Mouse (Mus musculus) lung, postnatal 0 days (tissue): ENCODE results near the gene Pole3. TPM values are rescaled to one million over a fixed set of nuclear protein-coding genes. Genes with fewer than 3 reads are reported as not detected.

Source experiments
- ATAC-seq: fragments of 200-750 bp; cut with Nextera tagmentation; 2 replicates; pipeline ENCODE4 v1.8.0; 2017; ENCODE audit warnings: moderate library complexity
- DNase-seq: peaks from one replicate; pipeline ENCODE4 v3.0.0-alpha.2; 2016; ENCODE audit warnings: low spot score
- H3K27ac ChIP-seq: fragments of 300-500 bp; sonication (generic); 2 replicates; pipeline ENCODE4 v1.5.1; 2014; ENCODE audit warnings: antibody characterized with exemption, mild to moderate bottlenecking, low read length, mixed read lengths
- H3K27me3 ChIP-seq: fragments of 300-500 bp; sonication (generic); replicated peaks from 2 replicates; pipeline ENCODE4 v1.6.1; 2014; ENCODE audit warnings: low read length, mixed read lengths; ENCODE audit not compliant: insufficient read depth
- H3K36me3 ChIP-seq: fragments of 300-500 bp; sonication (generic); 2 replicates; pipeline ENCODE4 v1.6.1; 2014; ENCODE audit warnings: low read length, mixed read lengths; ENCODE audit not compliant: insufficient read depth
- H3K4me1 ChIP-seq: fragments of 300-500 bp; sonication (generic); 2 replicates; pipeline ENCODE4 v1.6.1; 2014; ENCODE audit warnings: antibody characterized with exemption, low read depth, low read length, mixed read lengths; ENCODE audit not compliant: insufficient read depth
- H3K4me2 ChIP-seq: fragments of 300-500 bp; sonication (generic); replicated peaks from 2 replicates; pipeline ENCODE4 v1.6.1; 2014; ENCODE audit warnings: low read depth, mild to moderate bottlenecking, low read length, moderate library complexity, mixed read lengths
- H3K4me3 ChIP-seq: fragments of 300-500 bp; sonication (generic); 2 replicates; pipeline ENCODE4 v1.5.1; 2014; ENCODE audit warnings: low read depth, low read length
- H3K9ac ChIP-seq: fragments of 300-500 bp; sonication (generic); replicated peaks from 2 replicates; pipeline ENCODE4 v1.6.1; 2014; ENCODE audit warnings: low read depth, mild to moderate bottlenecking
- H3K9me3 ChIP-seq: fragments of 300-500 bp; sonication (generic); 2 replicates; pipeline ENCODE4 v1.6.1; 2016; ENCODE audit warnings: low read length, mixed read lengths
- CTCF ChIP-seq: IDR thresholded peaks from 2 replicates; pipeline ENCODE4 v1.5.1; 2016; ENCODE audit warnings: antibody characterized with exemption, mild to moderate bottlenecking
- EP300 ChIP-seq: IDR thresholded peaks from 2 replicates; pipeline ENCODE4 v1.6.1; 2016; ENCODE audit warnings: antibody characterized with exemption, mild to moderate bottlenecking, control low read depth
- WGBS: fragments of 180-500 bp; shearing (Covaris S2); extraction: QIAGEN DNeasy Blood & Tissue Kit; methylation state at CpG from one replicate; pipeline ENCODE4 v1.1.7; 2014; 5-methylcytosine and 5-hydroxymethylcytosine counted together
- polyA plus RNA-seq: library from polyadenylated mRNA; unstranded; fragments of >200 nt; fragmentation: Nextera tagmentation; extraction: Ambion mirVana; gene quantifications from 2 replicates; pipeline ENCODE4 v1.2.1, GENCODE M21; 2015

Gene Pole3
- polyA plus RNA-seq, 1 experiment from 2014 or later, result 35.6 TPM

- Histone ChIP-seq H3K4me1 (peaks cover 8% of the 10 kb centered on the region; the same call in 1 of the 2 replicates), H3K9ac (peak overlapping the region; percentile 52), H3K27me3 (no peaks in the 10 kb centered on the region), H3K27ac (peak overlapping the region; percentile 81), H3K9me3 (no peaks in the 10 kb centered on the region), H3K4me3 (peak overlapping the region; percentile 61), H3K4me2 (peak overlapping the region; percentile 84), H3K36me3 (no peaks in the 10 kb centered on the region)
- ATAC-seq (peak; percentile 94), DNase-seq (peak; percentile 94)
- TF ChIP-seq EP300 (no peak), CTCF (no peak)
- under 1% methylated on average over 37 of the region's 38 CpGs for WGBS
Measured at GRCm38 (mm10) chr4:62501964-62502732, 22.7 kb downstream of the Pole3 start.

GRCm38 (mm10) chr4:62501534-62501933, 23.3 kb downstream of the Pole3 start:
- Histone ChIP-seq H3K36me3 (no peaks in the 10 kb centered on the region), H3K27ac (peak overlapping the region; percentile 81), H3K4me2 (peak overlapping the region; percentile 84), H3K9me3 (no peaks in the 10 kb centered on the region), H3K9ac (peak overlapping the region; percentile 52), H3K27me3 (no peaks in the 10 kb centered on the region), H3K4me1 (peaks cover 8% of the 10 kb centered on the region; the same call in 1 of the 2 replicates), H3K4me3 (peak overlapping the region; percentile 61)
- peak; percentile 70 for DNase-seq
- TF ChIP-seq EP300, result no peak
- TF ChIP-seq CTCF, result no peak
- ATAC-seq, result peak; percentile 19; the same call in 1 of the 2 replicates
- 1% methylated on average over 7 of the region's 7 CpGs for WGBS

- H3K9me3 ChIP-seq, result no peaks in the 10 kb centered on the region
- 71% methylated on average over 4 of the region's 4 CpGs for WGBS
- ATAC-seq, result no peak
- no peaks in the 10 kb centered on the region for H3K36me3 ChIP-seq
- H3K4me2 ChIP-seq, result no peak overlapping the region
- no peak overlapping the region for H3K27ac ChIP-seq
- H3K4me3 ChIP-seq, result no peak overlapping the region
- no peaks in the 10 kb centered on the region for H3K27me3 ChIP-seq
- peaks cover 8% of the 10 kb centered on the region; the same call in 1 of the 2 replicates for H3K4me1 ChIP-seq
- TF ChIP-seq CTCF (no peak), EP300 (no peak)
- no peak overlapping the region for H3K9ac ChIP-seq
- DNase-seq, result no peak
Measured at GRCm38 (mm10) chr4:62500799-62501198, 24.1 kb downstream of the Pole3 start.

GRCm38 (mm10) chr4:62496815-62497214, 28.1 kb downstream of the Pole3 start:
- peak; percentile 88 for ATAC-seq
- WGBS, result 21% methylated on average over 8 of the region's 8 CpGs
- no peak overlapping the region for H3K4me2 ChIP-seq

GRCm38 (mm10) chr4:62495946-62496345, 28.9 kb downstream of the Pole3 start:
- WGBS, result 57% methylated on average over 8 of the region's 8 CpGs
- peak overlapping the region; percentile 47; the same call in 1 of the 2 replicates for H3K27ac ChIP-seq
- no peaks in the 10 kb centered on the region for H3K27me3 ChIP-seq
- TF ChIP-seq EP300 (no peak), CTCF (no peak)
- H3K4me1 ChIP-seq, result 0 out of 2 replicates have a peak, but pooled peaks cover 3% of the 10 kb centered on the region
- ATAC-seq (peak; percentile 41), DNase-seq (peak; percentile 66)
- no peak overlapping the region for H3K4me2 ChIP-seq
- no peak overlapping the region for H3K4me3 ChIP-seq
- no peak overlapping the region for H3K9ac ChIP-seq
- no peaks in the 10 kb centered on the region for H3K9me3 ChIP-seq
- H3K36me3 ChIP-seq, result no peaks in the 10 kb centered on the region

More at GRCm38 (mm10) chr4:62496815-62497214, 28.1 kb downstream of the Pole3 start:
- TF ChIP-seq CTCF (no peak), EP300 (no peak)
- Histone ChIP-seq H3K4me1 (0 out of 2 replicates have a peak, but pooled peaks cover 5% of the 10 kb centered on the region), H3K9ac (no peak overlapping the region), H3K4me3 (no peak overlapping the region), H3K36me3 (no peaks in the 10 kb centered on the region), H3K27ac (peak overlapping the region; percentile 47), H3K27me3 (no peaks in the 10 kb centered on the region), H3K9me3 (no peaks in the 10 kb centered on the region)
- peak; percentile 94 for DNase-seq

GRCm38 (mm10) chr4:62494230-62494629, 30.6 kb downstream of the Pole3 start:
- H3K9ac ChIP-seq, result no peak overlapping the region
- no peak overlapping the region for H3K4me3 ChIP-seq
- H3K27me3 ChIP-seq, result no peaks in the 10 kb centered on the region
- DNase-seq (no peak), ATAC-seq (no peak)
- no peak overlapping the region for H3K27ac ChIP-seq
- no peaks in the 10 kb centered on the region for H3K36me3 ChIP-seq
- no peaks in the 10 kb centered on the region for H3K4me1 ChIP-seq
- H3K4me2 ChIP-seq, result no peak overlapping the region
- 59% methylated on average over 9 of the region's 9 CpGs for WGBS
- TF ChIP-seq EP300 (no peak), CTCF (no peak)
- no peaks in the 10 kb centered on the region for H3K9me3 ChIP-seq
